In genomic region chr4:13144111-13144510, GRCm38 (mm10) we compare ENCODE assay signal across 14 mouse cellular contexts.
"Had no signal": no experiment of that assay in that cellular context is flagged by ENCODE, and none has a peak within 500 bp of the region (broad histone marks: within the 10 kb centered on the region; RNA-seq: fewer than 3 reads in every experiment).

No protein-coding gene starts in this region.

- DNase-seq: gastrocnemius, adult 2 months; gastrocnemius, postnatal 10 days; gastrocnemius, postnatal 25 days; heart, adult 18-20 months; heart, postnatal 10 days; heart, postnatal 4 days; kidney, adult 18-20 months; kidney, adult 8-10 months; kidney, postnatal 10 days; kidney, postnatal 25 days; kidney, postnatal 4 days; liver; liver, embryonic 13.5 days; liver, postnatal 0 days had no signal
